Mouse (Mus musculus) urinary bladder, adult 2 months (tissue): ENCODE measurements around the gene Arid4b. TPM values are rescaled to one million over a fixed set of nuclear protein-coding genes. Genes with fewer than 3 reads are reported as not detected.

Experiments used
- DNase-seq: peaks from one replicate; pipeline ENCODE4 v3.0.0; 2022; ENCODE audit warnings: low spot score
- polyA plus RNA-seq: library from polyadenylated mRNA; depleted of rRNA; stranded (reverse); fragments of >200 nt; gene quantifications from 2 replicates; pipeline ENCODE4 v1.2.3, GENCODE M21; 2012

Arid4b gene
- polyA plus RNA-seq, 1 experiment: 18.2 TPM

DNA sequence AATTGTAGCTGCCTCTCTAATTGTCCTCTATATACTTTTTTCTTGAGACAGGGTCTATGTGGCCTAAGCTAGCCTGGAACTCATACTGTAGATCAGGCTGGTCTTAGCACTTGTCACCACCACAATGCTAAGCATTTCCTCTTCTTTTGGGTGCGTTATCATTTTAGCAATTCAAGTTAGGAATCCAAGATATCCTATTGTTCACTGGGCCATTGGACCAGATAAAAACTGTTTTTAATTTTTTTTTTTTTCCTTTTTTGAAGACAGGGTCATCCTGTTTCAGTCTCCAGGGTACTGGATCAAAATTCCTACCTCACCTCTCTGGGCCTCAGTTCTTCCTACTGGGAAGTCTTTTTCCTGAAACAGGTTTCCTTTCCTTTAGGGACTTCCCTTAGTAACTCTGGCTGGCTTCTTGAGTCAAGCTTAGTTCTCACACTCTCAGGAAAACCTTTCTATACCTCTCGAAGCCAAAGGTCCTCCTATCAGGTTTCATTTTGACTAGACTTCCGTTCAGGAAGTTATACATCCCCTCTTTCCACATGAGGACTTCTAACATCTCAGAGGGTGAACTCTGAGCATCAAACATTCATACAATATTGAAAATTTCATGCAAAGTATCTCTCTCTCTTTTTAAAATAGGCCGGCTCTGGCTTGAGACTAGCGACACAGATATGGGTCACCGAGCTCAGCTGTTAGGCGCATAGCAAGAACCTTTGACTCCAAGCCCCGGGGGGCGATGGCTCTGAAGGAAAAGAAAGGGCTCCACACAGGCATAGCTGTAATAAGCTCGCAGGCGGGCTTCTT lies 621 bp upstream of the Arid4b start:
- DNase-seq: no peak

DNA sequence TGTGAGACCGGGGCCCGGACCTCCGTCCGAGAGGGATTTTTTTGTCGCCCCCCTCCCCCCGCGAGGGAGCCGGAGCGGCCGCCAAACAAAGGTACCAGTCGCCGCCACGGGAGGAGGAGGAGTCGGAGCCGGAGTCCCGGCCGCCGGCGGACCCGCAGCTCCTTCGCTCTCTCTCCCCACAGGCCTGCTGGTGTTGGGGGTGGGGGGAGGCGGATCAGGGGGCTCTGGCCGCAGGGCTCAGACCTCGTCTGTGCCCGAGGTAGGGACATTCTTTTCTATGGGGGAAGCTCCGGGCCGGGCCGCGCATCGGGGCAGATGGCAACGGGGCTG lies 875 bp downstream of the Arid4b start:
- peak; percentile 83 for DNase-seq

DNA sequence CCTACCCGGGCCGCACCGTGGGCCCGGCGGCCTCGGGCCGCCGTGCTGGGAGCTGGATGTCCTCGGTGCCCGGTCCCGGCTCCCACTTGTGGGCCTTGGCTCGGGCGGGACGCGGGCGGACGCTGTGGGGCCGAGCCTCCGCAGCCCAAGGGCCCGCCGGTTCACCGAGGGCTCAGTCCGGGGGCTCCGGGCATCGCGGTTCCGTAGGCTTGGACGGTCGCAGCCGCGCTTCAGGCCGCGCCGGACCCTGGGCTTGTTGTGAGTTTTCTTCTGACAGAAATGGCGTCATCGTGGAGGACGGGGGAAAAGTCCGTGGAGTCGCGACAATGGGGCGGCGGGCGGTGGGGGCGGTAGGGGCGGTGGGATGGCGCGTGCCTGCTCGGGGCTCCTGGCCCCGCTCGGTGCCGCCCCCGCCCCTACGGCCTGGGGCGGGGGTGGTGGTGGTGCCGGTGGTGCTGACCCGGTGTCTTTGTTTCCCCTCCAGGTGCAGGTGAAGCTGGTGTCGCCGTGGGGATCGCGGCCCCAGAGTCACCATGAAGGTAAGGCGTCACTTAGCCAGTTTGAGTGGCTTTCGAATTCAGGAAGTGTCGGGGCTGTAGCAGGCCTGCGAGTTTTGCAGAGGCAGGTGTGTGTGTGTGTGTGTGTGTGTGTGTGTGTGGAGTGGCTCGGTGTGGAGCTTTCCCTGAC lies 1.5 kb downstream of the Arid4b start:
- peak; percentile 48 for DNase-seq

DNA sequence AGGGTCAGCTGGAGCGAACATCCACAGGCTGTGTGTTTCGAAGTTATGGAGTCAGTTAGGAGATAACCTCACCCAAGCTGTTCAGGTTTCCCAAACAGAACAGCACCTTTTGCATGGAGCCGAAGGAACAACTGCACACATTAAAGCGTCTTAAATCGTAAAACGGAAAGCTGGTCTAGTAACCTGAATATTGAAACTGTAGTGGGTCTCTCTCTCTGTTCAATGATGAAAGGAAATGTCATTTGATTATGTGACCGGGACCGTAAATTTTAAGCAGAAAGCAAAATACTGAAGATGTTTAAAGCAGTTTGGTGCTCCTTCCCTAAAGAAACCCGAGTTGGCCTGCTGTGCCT lies 2.0 kb downstream of the Arid4b start:
- no peak for DNase-seq

DNA sequence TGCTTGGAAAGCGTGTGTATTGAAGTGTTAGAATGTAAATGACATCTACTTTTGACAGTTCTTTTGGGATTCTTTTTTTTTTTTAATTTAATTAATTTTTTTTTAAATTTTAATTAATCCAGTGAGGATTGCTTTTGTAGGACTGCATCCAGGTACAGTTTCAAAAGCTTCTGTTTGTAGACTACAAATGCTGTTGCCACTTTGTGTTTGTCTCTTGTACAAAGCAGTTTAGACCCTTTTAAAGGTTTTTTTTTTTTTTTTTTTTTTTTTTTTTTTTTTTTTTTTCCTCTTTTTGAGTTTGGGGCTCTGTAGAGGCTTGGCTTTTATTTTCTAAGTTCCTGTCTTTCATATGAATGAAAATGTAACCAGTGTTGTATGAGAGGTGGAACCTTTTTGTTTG lies 2.7 kb downstream of the Arid4b start:
- DNase-seq: no peak

DNA sequence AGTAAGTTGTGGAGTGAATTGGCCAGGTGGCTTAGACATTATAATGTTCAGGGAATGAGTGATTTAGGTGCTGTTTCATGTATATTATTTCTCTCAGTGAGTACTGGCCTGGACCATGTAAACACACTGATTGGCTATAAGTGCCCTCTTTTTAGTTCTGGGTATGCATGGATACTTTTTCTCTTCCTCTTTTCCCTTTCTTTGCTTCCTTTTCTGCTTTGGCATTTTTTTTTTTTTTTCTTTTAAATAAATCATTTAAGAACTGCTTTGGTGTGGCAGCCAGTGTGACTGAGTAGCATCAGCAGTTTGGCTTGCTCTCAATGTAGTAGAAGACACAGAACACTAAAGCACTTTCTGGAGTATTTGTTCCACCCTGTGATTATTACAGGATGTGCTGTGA lies 5.0 kb downstream of the Arid4b start:
- DNase-seq: no peak

DNA sequence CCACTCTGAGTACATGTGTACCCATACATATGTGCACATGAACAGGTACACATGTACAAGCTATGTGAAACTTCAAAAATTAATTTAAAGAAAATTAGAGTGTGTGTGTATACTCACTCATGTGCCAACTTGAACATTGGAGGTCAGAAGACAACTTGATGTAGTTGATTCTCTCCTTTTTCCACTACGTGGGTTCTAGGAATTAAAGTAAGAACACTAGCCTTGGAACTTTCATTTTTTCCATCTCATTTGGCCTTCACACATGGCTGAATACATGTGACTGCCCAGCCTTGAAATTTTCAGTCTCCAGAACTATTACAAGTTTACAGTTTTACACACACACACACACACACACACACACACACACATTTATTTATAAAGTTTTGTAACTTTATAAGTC lies 6.3 kb downstream of the Arid4b start:
- DNase-seq: no peak

DNA sequence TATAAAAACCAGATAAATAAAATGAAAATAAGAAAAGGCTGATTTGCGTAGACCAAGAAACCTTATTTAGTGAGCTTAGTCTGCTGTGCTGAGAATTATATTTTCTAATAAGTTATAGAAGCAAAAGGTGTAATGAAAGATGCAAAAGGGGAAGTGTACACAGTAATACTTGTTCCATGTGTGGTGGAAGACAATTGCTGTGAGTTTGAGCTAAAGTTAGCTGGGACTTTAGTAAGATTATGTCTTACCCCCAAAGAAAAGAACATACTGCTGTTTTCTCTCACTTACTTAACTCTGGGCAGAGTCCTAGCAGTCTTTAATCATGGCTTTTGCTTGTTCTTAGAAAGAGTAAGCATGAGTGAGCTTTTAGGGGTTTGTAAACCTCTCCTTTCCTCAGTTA lies 11.3 kb downstream of the Arid4b start:
- DNase-seq: no peak

DNA sequence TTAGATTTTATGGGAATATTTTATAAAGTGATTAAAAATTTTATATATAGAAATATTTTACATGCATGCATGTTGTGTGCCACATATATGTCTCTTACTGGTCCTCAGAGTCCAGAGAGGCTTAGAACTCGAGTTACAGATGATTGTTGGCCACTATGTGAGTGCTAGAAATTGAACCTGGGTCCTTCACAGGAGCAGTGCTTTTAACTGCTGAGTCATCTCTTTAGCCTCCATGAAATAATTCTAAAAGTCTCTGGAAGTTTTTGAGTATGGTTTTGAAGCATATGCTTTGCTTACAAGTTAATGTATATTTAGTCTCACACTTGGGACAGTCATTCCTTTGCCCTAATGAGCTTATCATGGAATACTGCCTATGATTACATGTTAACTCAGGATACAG lies 12.3 kb downstream of the Arid4b start:
- DNase-seq: no peak

DNA sequence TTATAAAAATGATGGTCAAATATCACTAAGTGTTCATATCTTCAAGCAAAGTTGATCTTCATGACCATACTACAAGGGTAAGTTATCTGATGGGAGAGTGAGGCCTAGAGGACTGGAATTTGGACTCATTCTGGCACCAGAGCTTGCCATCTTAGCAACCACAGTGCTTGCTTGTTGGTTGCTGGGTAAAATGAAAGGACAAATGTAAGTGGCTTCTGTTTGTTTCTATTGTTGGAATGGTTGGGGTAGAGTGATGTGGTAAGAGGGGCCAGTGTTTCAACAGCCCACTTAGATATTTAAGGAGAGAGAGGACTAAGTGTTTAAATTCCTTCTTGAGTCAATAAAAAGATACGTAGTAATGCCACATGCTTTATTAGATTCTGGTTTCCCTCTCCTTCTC lies 25.6 kb downstream of the Arid4b start:
- no peak for DNase-seq

DNA sequence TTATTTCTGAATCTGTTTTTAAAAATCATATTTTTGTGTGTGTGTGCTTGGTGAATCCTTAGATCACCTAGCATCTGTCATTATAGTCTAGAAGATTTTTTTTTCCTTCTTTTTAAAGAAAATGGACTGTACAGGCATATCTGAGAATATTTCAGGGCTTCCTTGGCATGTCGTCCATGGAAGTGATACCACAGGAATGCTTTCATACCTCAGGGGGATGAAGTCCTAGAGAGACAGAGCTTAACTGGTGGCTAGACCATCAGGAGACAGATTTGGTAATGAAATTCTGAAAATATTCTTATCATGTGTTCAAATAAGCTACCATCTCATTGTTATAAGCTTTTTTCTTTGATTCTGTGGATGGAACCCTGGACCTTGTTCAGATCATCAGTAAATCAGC lies 40.0 kb downstream of the Arid4b start:
- no peak for DNase-seq

DNA sequence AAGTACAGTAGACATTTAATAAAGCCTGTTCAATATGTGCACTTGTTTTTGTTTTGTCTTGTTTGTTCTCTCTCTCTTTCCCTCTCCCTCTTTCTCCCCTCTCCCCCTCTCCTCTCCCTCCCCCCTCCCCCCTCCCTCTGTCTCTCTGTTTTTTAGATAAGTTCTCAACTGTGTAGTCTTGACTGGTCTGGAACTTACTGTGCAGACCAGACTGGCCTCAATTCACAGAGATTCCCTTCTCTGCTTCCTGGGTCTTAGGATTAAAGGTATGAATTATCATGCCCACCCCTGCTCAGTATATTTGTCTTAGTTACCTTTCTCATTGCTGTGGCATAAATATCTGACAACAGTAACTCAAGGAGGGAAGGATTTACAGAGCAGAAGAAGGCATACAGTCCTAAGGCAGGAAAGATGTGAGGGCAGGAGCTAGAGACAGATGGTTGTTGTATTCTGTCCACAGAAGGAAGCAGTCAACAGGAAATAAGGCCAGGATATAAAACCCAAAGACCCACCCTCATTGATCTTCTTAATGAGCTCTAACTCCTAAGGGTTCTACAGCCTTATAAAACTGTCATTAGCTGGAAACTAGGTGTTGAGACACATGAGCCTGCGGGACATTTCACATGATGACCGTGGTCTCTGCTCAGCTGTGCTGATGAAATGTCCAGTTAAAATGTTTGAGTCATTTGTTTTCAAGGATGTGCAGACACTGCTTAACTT lies 47.3 kb downstream of the Arid4b start:
- DNase-seq: no peak

DNA sequence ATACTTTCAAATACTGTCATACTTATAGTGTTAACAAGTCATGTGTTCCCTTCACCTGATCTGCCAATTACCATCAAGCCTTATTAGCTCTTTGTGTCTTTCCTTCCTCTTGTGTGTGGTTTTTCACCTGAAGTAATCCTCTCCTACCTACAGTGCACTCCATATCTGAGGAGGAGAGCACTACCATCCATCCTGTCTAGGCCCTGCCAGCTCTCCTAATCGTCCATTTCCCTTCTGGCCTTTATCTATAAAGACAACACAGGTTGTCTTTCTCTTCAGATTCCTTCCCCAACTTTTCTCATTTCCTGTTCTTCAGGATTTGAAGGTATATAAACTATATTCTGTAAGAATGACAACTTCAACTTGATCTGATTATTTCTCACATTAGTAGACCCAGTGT lies 48.1 kb downstream of the Arid4b start:
- DNase-seq: no peak

DNA sequence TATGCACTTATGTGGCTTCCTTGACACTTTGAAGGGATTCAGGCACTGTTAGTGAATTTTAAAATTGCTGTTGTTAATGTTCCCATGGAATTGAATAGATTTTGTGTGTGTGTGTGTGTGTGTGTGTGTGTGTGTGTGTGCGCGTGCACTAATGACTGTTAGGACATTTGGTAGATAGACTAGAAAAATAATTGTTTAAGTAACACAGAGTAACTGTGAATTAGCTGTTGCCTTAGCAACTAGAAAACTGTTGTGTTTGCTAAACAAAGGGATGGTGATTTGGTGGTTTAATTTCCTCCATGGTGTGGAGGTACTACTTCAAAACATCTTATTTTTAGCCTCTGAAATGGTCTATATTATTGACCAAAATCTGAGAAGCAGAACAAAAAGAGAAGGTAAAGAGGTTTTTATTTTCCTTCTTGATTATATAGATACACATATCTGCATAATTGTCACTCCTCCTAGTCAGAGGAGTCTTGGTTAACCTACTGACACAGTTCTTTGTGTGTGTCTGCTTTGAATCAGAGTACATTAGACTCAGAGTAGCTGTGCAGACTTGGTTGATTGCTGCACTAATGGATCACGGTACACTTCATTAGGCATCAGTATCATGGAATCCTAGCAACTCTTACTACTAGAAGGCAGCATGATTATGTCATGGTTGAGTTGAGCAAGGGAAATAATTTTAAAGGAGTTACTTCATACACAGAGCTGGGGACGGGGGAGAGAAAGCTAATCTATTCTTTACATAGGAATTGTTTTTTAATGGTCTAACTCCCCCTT lies 50.9 kb downstream of the Arid4b start:
- DNase-seq: no peak

DNA sequence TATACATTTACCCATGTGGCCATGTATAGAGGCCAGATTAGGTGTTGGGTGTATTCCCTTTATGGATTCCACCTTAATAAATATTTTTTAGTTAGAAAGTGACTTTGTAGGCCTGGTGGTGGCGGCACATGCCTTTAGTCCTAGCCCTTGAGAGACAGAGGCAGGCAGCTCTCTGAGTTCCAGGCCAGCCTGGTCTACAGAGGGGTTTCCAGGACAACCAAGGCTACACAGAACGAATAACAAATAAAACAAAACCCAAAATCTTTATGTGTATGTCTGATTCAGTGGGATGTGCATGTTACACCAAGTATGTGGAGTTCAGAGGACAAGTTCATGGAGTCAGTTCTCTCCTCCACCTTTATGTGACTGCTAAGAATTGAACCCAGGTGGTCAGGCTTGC lies 52.8 kb downstream of the Arid4b start:
- no peak for DNase-seq

DNA sequence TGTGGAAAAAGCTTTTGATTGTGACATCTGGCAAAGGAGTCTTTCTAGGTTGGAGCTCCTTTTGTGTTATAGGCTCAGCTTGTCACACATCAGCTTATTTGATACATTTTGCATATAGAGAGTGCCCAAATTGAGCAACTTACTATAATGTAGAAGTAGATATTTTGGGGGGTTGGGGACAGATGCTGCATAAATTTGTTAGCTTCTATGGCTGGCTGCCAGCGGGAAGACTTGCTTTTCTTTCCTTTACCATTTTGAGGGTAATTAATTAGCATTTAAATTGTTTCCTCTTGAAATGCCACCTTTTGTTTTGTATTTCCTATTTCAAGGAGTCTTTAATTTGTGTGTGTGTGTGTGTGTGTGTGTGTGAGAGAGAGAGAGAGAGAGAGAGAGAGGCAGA lies 68.6 kb downstream of the Arid4b start:
- DNase-seq: no peak

DNA sequence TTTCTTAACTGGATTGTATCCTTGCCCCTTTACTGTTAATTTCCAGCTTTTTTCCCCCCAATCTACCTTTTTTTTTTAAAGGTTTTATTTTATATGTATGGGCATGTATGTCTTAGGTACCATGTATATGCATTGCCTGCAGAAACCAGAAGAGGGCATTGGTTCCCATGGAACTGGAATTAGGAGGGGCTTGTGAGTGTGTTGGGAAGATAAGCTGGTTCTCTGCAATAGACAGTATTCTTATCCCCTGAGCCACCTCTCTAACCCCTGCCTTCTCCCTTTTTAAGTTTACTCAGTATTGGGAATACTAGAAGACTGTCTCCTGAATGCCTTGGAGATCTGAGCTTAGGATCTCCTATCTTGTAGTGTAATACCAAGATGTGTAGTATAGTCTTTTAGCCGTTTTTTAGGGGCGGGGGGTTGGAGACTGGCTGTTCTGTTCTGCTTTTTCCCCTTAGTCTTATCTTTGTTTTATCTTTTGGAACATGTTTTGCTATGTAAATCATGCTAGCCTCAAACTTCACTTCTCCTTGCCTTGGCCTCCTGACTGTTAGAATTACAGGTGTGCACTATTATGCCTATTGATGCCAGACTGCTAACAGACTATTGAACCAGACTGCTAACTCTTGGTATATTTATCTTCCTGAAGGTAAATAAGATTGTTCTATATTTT lies 79.4 kb downstream of the Arid4b start:
- no peak for DNase-seq

DNA sequence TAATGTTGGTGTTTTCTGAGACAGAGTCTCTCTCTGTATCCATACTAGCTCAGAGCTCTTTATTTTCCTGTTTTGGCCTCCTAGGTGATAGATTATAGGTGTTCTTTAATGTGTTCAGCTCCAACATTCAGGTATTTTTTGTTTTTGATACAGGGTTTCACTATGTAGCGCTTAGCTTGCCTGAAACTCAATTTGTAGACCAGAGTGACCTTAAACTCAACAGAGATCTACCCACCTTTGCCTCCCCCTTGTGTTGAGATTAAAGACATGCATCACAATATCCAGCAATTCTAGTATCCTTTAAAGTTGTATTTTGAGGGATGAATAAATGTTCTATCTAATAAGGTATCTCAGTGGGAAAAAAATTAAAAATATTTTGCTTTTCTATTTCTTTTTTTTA lies 115.0 kb downstream of the Arid4b start:
- no peak for DNase-seq

DNA sequence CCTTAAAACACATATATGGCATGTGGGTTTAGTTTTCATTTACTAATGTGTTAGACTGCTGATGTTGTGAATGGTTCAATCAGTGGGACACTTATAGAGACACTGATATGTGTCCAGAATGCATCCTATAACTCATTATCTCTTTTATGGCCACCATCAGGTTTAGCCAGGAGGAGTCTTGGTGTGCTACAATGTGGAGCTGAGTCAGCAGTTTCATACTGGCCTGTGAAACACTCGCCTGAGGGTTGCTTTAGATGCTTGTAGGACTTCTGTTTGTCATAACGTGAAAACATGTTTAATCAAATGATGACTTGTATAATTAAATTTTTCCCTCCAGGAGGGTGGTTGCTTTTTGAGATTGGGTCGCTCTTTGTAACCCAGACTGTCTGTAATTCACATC lies 116.6 kb downstream of the Arid4b start:
- no peak for DNase-seq

DNA sequence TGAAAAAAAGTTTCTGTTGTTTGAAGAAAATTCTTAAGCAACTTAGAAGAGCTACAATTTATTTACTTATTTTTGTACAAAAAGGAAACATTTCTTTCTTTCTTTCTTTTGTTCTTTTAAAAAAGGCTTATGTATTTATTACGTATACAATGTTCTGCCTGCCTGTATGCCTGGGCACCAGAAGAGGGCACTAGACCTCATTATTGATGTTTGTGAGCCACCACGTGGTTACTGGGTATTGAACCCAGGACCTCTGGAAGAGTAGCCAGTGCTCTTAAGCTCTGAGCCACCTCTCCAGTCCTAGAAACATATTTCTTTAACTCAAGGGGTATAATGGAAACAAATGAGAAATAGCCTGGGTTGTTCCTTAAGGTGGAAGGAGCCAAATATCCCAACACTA lies 182.9 kb downstream of the Arid4b start:
- no peak for DNase-seq
